Mouse (Mus musculus) bone marrow macrophage, adult 2 months (primary cell): Measurements from ENCODE around the gene Rnf144b.

Source experiments
- CTCF ChIP-seq: IDR thresholded peaks from 2 replicates; pipeline ENCODE4 v1.5.1; 2012; ENCODE audit warnings: low read depth, mild to moderate bottlenecking, low read length, moderate library complexity
- POLR2A ChIP-seq: IDR thresholded peaks from 2 replicates; pipeline ENCODE4 v1.6.1; 2012; ENCODE audit warnings: mild to moderate bottlenecking, low read depth, low read length, borderline replicate concordance

DNA sequence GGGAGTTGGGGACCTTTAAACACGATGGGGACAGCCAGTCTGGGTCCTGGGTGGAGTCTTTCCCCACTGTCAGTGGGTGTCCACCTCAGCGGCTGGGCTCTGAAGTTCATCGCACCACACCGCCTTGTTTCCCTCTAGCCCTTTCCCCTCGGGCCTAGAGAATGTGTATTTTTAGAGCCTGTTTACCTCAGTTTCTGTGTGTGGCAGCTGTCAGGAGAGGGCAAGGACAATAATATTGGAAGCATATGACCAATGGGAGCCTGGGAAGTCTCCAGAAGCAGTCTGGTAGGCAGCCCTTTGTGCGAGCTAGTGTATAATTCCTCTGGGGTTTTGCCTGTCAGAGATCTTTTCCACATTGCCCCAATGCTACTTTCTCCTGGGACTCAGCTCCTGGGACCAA is 95.9 kb downstream of the Rnf144b start:
- no peak for TF ChIP-seq CTCF
- no peak for TF ChIP-seq POLR2A
